Mouse (Mus musculus) myocyte (in vitro differentiated cells): ENCODE results near the gene Tiam2.

Source experiments
- CEBPB ChIP-seq: IDR thresholded peaks from 2 replicates; pipeline ENCODE4 v1.6.1; 2011; ENCODE audit warnings: mild to moderate bottlenecking, moderate library complexity; ENCODE audit not compliant: poor library complexity, insufficient read depth, severe bottlenecking
- POLR2A ChIP-seq: IDR thresholded peaks from one replicate; pipeline ENCODE4 v1.6.1; 2011; ENCODE audit warnings: low read depth, mild to moderate bottlenecking, control low read depth, moderate library complexity; ENCODE audit not compliant: insufficient read length
- REST ChIP-seq: IDR thresholded peaks from one replicate; pipeline ENCODE4 v1.6.1; 2011; ENCODE audit warnings: mild to moderate bottlenecking, control low read depth, moderate library complexity; ENCODE audit not compliant: insufficient read depth, insufficient read length
- TCF3 ChIP-seq: IDR thresholded peaks from one replicate; pipeline ENCODE4 v1.6.1; 2011; ENCODE audit warnings: low read depth, control low read depth; ENCODE audit not compliant: insufficient read length
- USF1 ChIP-seq: IDR thresholded peaks from one replicate; pipeline ENCODE4 v1.6.1; 2011; ENCODE audit warnings: low read depth, mild to moderate bottlenecking, control low read depth, moderate library complexity

GRCm38 (mm10) chr17:3547725-3548124, 221.4 kb downstream of the Tiam2 start:
- TF ChIP-seq USF1 (no peak), REST (no peak), POLR2A (no peak), TCF3 (no peak), CEBPB (no peak)
